Mouse (Mus musculus): ENCODE results near the gene Tarm1. TPM values are rescaled to one million over a fixed set of nuclear protein-coding genes. Genes with fewer than 3 reads are reported as not detected.

Gene Tarm1
- polyA plus RNA-seq (2017; shearing (Covaris generic)): not detected

DNA sequence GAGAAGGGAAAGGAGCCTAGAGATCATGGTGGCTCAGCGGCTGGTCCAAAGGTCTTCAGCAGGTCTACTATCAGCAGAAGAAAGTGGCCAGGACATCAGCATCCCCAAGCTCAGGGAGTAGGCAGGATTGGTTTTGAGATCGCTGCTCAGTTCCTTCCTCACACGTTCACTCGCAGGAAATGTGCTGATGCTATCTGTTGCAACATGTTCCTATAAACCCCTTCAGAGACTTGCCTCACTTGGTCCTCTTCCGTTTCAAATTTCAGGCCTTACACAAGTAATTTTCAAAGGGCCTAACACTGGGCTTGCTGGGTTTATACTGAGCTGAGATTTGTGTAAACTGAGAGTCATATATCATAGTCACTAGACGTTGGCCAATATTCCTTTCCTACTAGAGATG lies at the start of gene Tarm1:
TSS of gene Tarm1 (minus strand) at position 186 of the 400 bp plus-strand sequence.
- ATAC-seq: no peak

DNA sequence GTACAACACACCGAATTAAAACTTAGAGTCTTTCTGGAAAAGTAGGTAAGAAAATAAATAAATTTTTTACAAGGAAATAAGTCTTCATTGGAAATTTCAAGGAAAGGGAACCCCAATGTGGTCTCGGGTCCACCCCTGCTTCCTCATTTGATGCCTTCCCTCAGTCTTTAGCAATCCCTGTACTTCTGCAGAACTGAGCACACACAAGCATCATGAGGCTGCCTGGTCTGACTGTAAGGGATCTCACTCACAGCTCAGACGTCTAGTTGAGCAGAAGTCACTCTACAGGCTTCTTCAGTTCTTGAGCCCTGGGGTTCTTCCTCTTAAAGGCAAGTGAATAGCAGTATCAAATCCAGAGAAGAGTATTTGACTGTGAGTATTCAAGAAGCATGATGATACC lies 3.5 kb upstream of the Tarm1 start:
- no peak for ATAC-seq

DNA sequence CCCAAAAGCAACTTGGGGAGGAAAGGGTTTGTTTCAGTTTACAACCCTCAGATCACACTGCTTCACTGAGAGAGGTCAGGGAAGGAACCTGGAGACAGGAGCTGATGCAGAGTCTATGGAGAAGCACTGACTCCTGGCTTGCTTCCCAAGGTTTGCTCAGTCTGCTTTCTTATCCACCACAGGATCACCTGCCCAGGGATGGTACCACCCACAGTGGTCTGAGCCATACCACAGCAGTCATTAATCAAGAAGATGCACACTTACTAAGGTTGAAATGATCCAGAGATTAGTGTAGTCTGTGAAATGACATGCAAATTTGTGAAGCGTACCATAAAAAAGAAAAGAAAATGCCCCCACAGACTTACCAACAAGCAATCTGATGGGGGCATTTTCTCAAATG lies 2.0 kb downstream of the Tarm1 start:
- ATAC-seq: no peak

DNA sequence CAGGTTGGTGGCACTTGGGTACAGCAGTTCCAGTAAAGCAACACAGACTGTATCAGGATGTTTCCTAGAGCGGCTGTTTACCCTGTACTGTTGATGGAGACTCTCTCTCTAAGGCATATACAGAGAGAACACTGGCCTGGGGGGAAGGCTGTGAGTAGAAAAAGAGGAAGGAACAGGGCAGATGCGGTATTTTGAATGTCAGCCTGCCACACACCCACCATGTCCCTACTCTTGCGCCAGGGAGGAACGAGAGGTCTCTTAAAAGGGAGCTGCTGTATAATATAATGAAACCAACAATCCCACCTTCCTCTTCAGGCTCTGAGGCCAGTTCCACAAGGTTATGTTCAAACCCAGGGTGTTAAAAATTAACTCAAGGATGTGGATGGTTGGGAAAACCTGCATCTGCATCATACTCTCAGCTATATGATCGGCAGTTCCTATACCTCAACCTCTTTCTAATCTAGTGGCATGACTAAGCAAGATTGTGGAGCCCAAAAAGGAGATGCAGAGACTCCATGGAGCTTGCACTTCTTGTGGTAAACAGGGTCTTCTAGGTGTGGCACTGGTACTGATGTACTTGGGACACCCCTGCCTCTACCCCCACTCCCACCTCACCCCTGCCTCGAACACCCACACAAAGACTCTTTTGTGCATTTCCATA lies 20.3 kb downstream of the Tarm1 start:
- no peak for ATAC-seq

DNA sequence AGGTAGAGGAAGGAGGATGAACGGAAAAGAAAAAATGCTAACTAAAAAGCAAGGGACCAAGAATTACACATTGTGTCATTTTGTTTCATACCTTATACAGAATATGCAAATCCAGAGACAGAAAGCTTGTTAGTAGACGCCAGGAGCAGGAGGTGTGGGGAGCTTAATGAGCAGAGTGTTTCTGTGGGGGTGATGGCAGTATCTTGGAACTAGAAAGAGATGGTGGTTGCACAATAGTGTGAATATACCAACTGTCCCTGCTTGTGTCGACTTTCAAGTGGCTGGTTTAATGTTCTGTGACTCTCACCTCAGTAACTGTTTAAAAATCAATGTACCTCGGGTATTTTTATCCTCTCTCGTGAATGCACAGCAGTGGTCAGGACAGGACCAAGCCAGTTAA lies 25.7 kb downstream of the Tarm1 start:
- no peak for ATAC-seq

- no peak for ATAC-seq
Measured at GRCm38 (mm10) chr7:3474291-3475080, 27.9 kb downstream of the Tarm1 start.

GRCm38 (mm10) chr7:3472774-3473173 lies 29.6 kb downstream of the Tarm1 start:
- no peak for ATAC-seq

- no peak for ATAC-seq
Measured at GRCm38 (mm10) chr7:3468614-3469013, 33.8 kb downstream of the Tarm1 start.

- no peak for ATAC-seq
Measured at GRCm38 (mm10) chr7:3463306-3463705, 39.1 kb downstream of the Tarm1 start.

DNA sequence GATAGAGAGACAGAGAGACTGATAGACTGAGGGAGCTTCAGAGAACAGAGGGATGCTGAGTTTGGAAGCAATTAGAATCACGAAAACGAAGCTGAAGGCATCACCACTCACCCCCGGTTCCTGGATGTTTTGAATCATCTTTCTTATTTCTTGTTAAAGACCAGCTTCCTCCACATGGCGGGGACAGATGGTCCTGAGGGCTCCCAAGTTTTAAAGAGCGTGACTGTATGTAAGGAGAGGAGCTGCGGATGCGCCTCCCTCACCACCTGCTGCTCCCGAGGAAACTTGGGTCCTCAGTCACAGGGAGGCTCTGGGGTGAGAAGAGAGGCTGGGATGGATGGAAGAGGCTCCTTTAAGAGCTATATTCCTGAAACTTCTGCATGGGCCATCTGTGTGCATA lies 42.2 kb downstream of the Tarm1 start:
- no peak for ATAC-seq

GRCm38 (mm10) chr7:3457841-3458217 lies 44.6 kb downstream of the Tarm1 start:
- no peak for ATAC-seq

- no peak for ATAC-seq
Measured at GRCm38 (mm10) chr7:3457111-3457840, 45.1 kb downstream of the Tarm1 start.

DNA sequence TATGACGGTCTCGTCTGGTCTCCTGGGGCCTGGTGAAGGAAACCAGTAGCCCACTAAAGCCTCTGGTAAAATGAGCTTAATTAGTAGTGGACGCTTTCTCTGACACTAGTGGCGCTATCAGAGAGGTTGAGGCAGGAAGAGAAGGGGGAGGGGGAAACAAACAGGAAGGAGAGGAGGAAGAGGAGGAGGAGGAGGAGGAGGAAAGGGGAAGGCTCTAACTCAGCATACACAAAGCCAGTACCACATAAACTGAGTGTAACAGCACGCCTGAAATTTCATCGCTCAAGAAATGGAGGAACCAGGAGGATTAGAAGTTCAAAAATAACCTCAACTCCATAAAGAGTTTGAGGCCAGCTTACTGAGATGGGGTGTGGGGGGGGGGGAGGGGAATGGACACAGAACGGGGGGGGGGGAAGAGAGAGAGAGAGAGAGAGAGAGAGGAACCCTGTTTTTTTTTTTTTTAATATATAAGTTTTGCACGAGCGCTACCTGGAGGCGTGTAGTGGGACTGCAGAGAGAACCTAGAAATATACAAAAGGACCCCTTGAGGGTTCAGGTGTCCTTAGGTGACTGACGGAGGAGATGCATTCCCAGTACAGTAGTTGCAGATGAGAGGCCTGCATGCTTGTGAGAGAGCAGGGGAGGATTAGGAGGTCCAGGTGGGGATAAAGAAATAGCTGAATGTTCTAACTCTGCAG lies 48.8 kb downstream of the Tarm1 start:
- no peak for ATAC-seq

GRCm38 (mm10) chr7:3452821-3453485 lies 49.5 kb downstream of the Tarm1 start:
- ATAC-seq: no peak

- peak; percentile 70 for ATAC-seq
Measured at GRCm38 (mm10) chr7:3451161-3451560, 51.3 kb downstream of the Tarm1 start.

GRCm38 (mm10) chr7:3450671-3451070 lies 51.8 kb downstream of the Tarm1 start:
- ATAC-seq: no peak

DNA sequence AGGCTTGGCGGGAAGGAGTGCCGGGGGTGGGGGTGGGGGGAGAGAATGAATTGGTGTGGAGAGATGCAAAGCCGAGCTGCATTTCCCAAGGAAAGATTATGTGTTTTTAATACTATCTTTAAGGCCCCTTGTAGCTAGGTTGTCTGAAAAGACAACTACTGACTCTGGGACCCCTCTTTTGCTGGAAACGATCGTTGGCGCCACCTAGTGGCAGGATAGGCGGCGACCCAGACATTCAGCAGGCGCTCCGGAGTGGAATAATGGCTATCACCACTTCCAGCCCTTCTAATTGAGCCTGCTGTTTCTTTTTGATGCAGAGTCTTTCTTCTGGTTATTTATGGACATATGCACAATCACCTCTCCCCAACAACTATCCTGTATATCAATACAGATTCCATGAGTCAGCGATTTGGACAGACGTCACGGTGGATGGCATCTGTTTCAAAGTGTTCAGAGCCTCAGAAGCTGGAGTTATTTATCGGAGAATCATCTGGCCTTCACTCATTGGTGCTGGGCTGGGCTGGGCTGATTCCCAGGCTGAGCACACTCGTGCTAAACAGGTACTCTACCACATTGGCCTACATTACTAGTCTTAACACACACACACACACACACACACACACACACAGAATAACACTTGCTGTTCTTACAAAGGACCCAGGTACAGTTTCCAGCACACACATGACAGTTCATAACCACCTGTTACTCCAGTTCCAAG lies 53.5 kb downstream of the Tarm1 start:
- no peak for ATAC-seq

GRCm38 (mm10) chr7:3447026-3447425 lies 55.4 kb downstream of the Tarm1 start:
- ATAC-seq: no peak

- ATAC-seq: no peak
Measured at GRCm38 (mm10) chr7:3446584-3446983, 55.8 kb downstream of the Tarm1 start.

- ATAC-seq: peak; percentile 64
Measured at GRCm38 (mm10) chr7:3444678-3445077, 57.7 kb downstream of the Tarm1 start.

GRCm38 (mm10) chr7:3442476-3443062 lies 59.9 kb downstream of the Tarm1 start:
- ATAC-seq: no peak
